Mouse (Mus musculus): ENCODE results near the gene Gm9903. TPM values are rescaled to one million over a fixed set of nuclear protein-coding genes. Genes with fewer than 3 reads are reported as not detected.

The Gm9903 gene
- polyA plus RNA-seq, 1 experiment from 2014 or later: 0.32 TPM

DNA sequence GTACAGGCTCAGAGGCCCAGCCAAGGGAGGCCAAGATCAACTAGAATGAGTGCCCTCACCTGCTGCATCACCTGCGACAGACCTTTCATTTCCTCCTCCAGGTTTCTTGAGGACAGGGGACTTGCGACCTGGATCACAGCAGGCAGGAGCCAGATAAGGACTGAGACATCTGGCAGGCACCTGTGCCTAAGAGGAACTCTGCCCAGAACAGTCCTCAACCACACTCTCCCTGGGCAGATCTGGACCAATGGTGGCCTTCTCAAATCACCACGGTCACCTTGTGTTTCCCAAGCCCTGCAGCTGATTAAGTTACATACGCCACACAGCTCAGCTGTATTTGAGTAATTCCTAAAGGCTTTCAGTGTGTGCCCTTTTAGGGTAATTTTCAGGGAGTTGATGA is 890 bp downstream of the Gm9903 start:
- peaks cover 15% of the 10 kb centered on the region; the same call in 1 of the 2 replicates for H3K4me1 ChIP-seq (ENCODE audit: control insufficient read depth, insufficient read depth, low read length)
- H3K9ac ChIP-seq (replicated peaks; ENCODE audit: low read depth, low read length): no peak overlapping the region
- no peak for ATAC-seq (ENCODE audit: insufficient number of reproducible peaks, insufficient read depth, low FRiP score, low read depth)
- H3K27ac ChIP-seq (ENCODE audit: low read length): peak overlapping the region; percentile 29; the same call in 1 of the 2 replicates
- peak overlapping the region; percentile 53 for H3K4me3 ChIP-seq (ENCODE audit: low read depth, low read length)
- no peaks in the 10 kb centered on the region for H3K36me3 ChIP-seq (ENCODE audit: control insufficient read depth, insufficient read depth, low read length)
- no peaks in the 10 kb centered on the region for H3K9me3 ChIP-seq (ENCODE audit: control insufficient read depth, low read depth, low read length)
- WGBS: 59% methylated on average over 4 of the region's 4 CpGs
- H3K27me3 ChIP-seq (ENCODE audit: control insufficient read depth, insufficient read depth, low read length): no peaks in the 10 kb centered on the region
- peak overlapping the region; percentile 64 for H3K4me2 ChIP-seq (replicated peaks; ENCODE audit: low read depth, low read length)

DNA sequence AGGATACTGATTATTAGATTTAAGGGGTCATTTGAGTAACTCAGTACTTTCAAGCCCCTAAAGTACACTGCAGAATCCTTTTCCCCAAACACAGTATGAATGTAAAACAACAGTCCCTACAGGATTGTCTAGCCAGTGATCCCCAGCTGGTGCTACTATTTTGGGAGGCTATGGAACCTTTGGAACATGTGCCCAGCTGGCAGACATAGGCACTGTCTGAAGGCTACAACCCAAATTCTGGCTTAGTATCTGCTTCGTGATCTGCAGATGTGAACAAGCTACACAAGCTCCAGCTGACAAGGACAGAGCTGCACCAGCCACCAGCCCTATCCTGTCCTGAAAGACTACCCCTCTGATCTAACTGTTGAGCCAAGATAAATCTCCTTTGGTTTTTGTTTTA is 2.8 kb downstream of the Gm9903 start:
- no peak for ATAC-seq (ENCODE audit: insufficient number of reproducible peaks, insufficient read depth, low FRiP score, low read depth)
- no peak overlapping the region for H3K9ac ChIP-seq (replicated peaks; ENCODE audit: low read depth, low read length)
- WGBS: 88% methylated on average over 1 of the region's 1 CpGs

DNA sequence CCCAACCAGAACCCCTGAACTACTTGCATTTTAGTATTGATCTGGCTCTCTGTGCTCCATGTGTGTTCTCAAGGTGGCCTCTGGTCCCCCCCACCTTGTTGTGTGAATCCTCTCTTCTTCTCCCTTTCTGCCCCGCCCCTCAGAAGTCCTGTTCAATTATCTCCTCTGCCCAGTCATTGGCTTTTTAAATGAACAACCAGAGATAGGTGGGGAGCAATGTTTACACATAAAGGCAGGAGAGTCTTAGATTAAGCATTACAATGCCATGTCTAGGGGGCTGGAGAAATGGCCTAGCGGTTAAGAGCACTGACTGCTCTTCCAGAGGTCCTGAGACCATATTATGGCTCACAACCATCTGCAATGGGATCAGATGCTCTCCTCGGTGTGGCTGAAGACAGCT is 5.6 kb downstream of the Gm9903 start:
- WGBS: 92% methylated on average over 3 of the region's 3 CpGs
- no peak overlapping the region for H3K27ac ChIP-seq (ENCODE audit: low read length)
- no peaks in the 10 kb centered on the region for H3K27me3 ChIP-seq (ENCODE audit: control insufficient read depth, insufficient read depth, low read length)
- H3K9me3 ChIP-seq (ENCODE audit: control insufficient read depth, low read depth, low read length): no peaks in the 10 kb centered on the region
- no peak overlapping the region for H3K4me3 ChIP-seq (ENCODE audit: low read depth, low read length)
- H3K9ac ChIP-seq (replicated peaks; ENCODE audit: low read depth, low read length): no peak overlapping the region
- no peak overlapping the region for H3K4me2 ChIP-seq (replicated peaks; ENCODE audit: low read depth, low read length)
- no peak for ATAC-seq (ENCODE audit: insufficient number of reproducible peaks, insufficient read depth, low FRiP score, low read depth)
- H3K4me1 ChIP-seq (ENCODE audit: control insufficient read depth, insufficient read depth, low read length): 0 out of 2 replicates have a peak, but pooled peaks cover 3% of the 10 kb centered on the region
- peaks cover 13% of the 10 kb centered on the region for H3K36me3 ChIP-seq (ENCODE audit: control insufficient read depth, insufficient read depth, low read length)

More for the DNA sequence above, 2.8 kb downstream of the Gm9903 start:
- Histone ChIP-seq H3K27me3 (ENCODE audit: control insufficient read depth, insufficient read depth, low read length) (no peaks in the 10 kb centered on the region), H3K36me3 (ENCODE audit: control insufficient read depth, insufficient read depth, low read length) (no peaks in the 10 kb centered on the region), H3K4me1 (ENCODE audit: control insufficient read depth, insufficient read depth, low read length) (peaks cover 15% of the 10 kb centered on the region; the same call in 1 of the 2 replicates), H3K27ac (ENCODE audit: low read length) (no peak overlapping the region), H3K9me3 (ENCODE audit: control insufficient read depth, low read depth, low read length) (no peaks in the 10 kb centered on the region), H3K4me2 (replicated peaks; ENCODE audit: low read depth, low read length) (no peak overlapping the region), H3K4me3 (ENCODE audit: low read depth, low read length) (no peak overlapping the region)

DNA sequence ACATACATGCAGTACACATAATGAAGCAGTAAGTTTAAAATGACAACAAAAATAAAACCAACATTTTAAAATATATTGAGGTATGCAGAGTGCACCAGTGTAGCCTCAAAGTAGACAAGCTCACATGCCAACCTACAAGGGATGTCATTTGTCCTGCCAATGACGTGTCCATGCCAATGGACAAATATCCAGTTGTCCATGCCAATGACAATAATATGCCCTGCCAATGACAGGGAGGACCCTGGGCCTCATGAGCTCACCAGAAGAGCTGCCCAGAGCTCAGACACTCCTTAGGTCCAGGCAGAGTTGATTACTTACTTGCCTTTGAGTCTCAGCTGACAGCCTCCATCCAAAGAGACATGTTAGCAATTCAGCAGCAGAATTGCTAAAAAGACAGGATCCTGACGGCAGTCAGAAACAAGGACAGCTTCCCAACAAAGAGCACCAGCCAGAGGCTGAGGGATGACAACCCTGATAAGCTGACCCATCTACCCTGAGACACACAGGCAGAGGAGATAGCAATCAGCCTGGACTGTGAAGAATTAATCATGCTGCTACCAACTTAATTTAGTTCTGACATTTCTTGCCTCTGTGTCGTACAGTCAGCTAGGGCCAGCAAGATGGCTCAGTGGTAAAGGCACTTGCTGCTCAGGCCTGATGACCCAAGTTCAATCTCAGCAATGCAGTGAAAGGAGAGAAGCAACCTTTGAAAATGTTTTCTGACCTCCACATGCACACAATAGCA is 8.1 kb downstream of the Gm9903 start:
- H3K4me1 ChIP-seq (ENCODE audit: control insufficient read depth, insufficient read depth, low read length): no peaks in the 10 kb centered on the region
- no peak overlapping the region for H3K27ac ChIP-seq (ENCODE audit: low read length)
- H3K4me2 ChIP-seq (replicated peaks; ENCODE audit: low read depth, low read length): no peak overlapping the region
- 70% methylated on average over 3 of the region's 3 CpGs for whole genome bisulfite sequencing
- H3K9ac ChIP-seq (replicated peaks; ENCODE audit: low read depth, low read length): no peak overlapping the region
- no peak for ATAC-seq (ENCODE audit: insufficient number of reproducible peaks, insufficient read depth, low FRiP score, low read depth)
- H3K4me3 ChIP-seq (ENCODE audit: low read depth, low read length): no peak overlapping the region
- no peaks in the 10 kb centered on the region for H3K9me3 ChIP-seq (ENCODE audit: control insufficient read depth, low read depth, low read length)
- H3K36me3 ChIP-seq (ENCODE audit: control insufficient read depth, insufficient read depth, low read length): peaks cover 35% of the 10 kb centered on the region
- no peaks in the 10 kb centered on the region for H3K27me3 ChIP-seq (ENCODE audit: control insufficient read depth, insufficient read depth, low read length)

DNA sequence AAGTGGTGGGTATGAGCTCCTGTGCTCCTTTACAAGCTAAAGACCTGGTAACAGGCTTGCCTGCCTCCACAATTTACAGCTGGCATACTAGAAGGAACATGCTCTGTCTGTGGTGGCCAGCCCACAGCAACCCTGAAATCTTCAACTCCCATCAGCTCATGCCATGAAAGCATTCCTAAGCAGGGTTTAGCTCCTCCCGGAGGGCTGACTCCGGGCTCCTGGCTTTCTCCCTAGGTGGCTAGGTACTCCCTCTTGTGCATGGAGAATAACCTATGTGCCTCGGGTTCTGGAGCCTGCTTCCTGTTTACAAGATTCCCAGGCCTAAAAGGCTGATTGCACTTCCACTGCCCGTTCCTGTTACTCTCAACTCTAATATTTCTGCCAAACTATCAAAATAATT is 9.1 kb downstream of the Gm9903 start:
- no peaks in the 10 kb centered on the region for H3K9me3 ChIP-seq (ENCODE audit: control insufficient read depth, low read depth, low read length)
- H3K27me3 ChIP-seq (ENCODE audit: control insufficient read depth, insufficient read depth, low read length): no peaks in the 10 kb centered on the region
- H3K4me2 ChIP-seq (replicated peaks; ENCODE audit: low read depth, low read length): no peak overlapping the region
- H3K27ac ChIP-seq (ENCODE audit: low read length): no peak overlapping the region
- no peak for ATAC-seq (ENCODE audit: insufficient number of reproducible peaks, insufficient read depth, low FRiP score, low read depth)
- H3K4me3 ChIP-seq (ENCODE audit: low read depth, low read length): no peak overlapping the region
- 54% methylated on average over 4 of the region's 4 CpGs for WGBS
- H3K4me1 ChIP-seq (ENCODE audit: control insufficient read depth, insufficient read depth, low read length): no peaks in the 10 kb centered on the region
- peaks cover 44% of the 10 kb centered on the region for H3K36me3 ChIP-seq (ENCODE audit: control insufficient read depth, insufficient read depth, low read length)
- H3K9ac ChIP-seq (replicated peaks; ENCODE audit: low read depth, low read length): no peak overlapping the region

GRCm38 (mm10) chr5:33640652-33641051 is 10.9 kb downstream of the Gm9903 start:
- Histone ChIP-seq H3K4me3 (ENCODE audit: low read depth, low read length) (no peak overlapping the region), H3K9me3 (ENCODE audit: control insufficient read depth, low read depth, low read length) (no peaks in the 10 kb centered on the region), H3K9ac (replicated peaks; ENCODE audit: low read depth, low read length) (no peak overlapping the region), H3K27ac (ENCODE audit: low read length) (no peak overlapping the region), H3K4me1 (ENCODE audit: control insufficient read depth, insufficient read depth, low read length) (no peaks in the 10 kb centered on the region), H3K36me3 (ENCODE audit: control insufficient read depth, insufficient read depth, low read length) (peaks cover 58% of the 10 kb centered on the region), H3K27me3 (ENCODE audit: control insufficient read depth, insufficient read depth, low read length) (no peaks in the 10 kb centered on the region), H3K4me2 (replicated peaks; ENCODE audit: low read depth, low read length) (no peak overlapping the region)
- no peak for ATAC-seq (ENCODE audit: insufficient number of reproducible peaks, insufficient read depth, low FRiP score, low read depth)
- WGBS: 31% methylated on average over 3 of the region's 3 CpGs

DNA sequence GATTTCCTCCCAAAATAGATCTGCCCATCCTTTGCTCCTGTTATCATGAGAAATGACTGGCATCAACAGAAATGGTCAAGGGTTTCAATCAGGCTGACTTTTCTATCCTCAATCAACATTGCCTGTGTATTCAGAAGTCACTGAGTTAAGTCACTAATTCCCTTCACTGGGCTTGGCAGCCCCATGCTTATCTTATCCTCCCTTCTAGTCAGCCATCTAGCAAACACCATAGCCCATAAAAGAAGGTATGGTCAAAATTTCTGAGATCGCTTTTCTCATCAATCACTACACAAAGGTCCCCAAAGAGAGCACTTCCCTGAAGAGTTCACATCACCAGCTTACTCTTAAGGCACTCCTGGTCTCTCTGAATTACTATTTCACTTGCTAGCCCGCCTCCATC is 21.3 kb downstream of the Gm9903 start:
- no peaks in the 10 kb centered on the region for H3K27me3 ChIP-seq (ENCODE audit: control insufficient read depth, insufficient read depth, low read length)
- WGBS: 7% methylated on average over 2 of the region's 2 CpGs
- peaks cover 13% of the 10 kb centered on the region; the same call in 1 of the 2 replicates for H3K4me1 ChIP-seq (ENCODE audit: control insufficient read depth, insufficient read depth, low read length)
- H3K9me3 ChIP-seq (ENCODE audit: control insufficient read depth, low read depth, low read length): no peaks in the 10 kb centered on the region
- H3K4me3 ChIP-seq (ENCODE audit: low read depth, low read length): peak overlapping the region; percentile 67
- peak overlapping the region; percentile 56 for H3K9ac ChIP-seq (replicated peaks; ENCODE audit: low read depth, low read length)
- ATAC-seq (ENCODE audit: insufficient number of reproducible peaks, insufficient read depth, low FRiP score, low read depth): no peak
- peak overlapping the region; percentile 88 for H3K4me2 ChIP-seq (replicated peaks; ENCODE audit: low read depth, low read length)
- no peak overlapping the region; the same call in 1 of the 2 replicates for H3K27ac ChIP-seq (ENCODE audit: low read length)
- peaks cover 45% of the 10 kb centered on the region for H3K36me3 ChIP-seq (ENCODE audit: control insufficient read depth, insufficient read depth, low read length)

GRCm38 (mm10) chr5:33651541-33651920 is 21.8 kb downstream of the Gm9903 start:
- H3K4me1 ChIP-seq (ENCODE audit: control insufficient read depth, insufficient read depth, low read length): peaks cover 16% of the 10 kb centered on the region
- H3K27me3 ChIP-seq (ENCODE audit: control insufficient read depth, insufficient read depth, low read length): no peaks in the 10 kb centered on the region
- no peak; the same call in 1 of the 2 replicates for ATAC-seq (ENCODE audit: insufficient number of reproducible peaks, insufficient read depth, low FRiP score, low read depth)
- H3K4me3 ChIP-seq (ENCODE audit: low read depth, low read length): peak overlapping the region; percentile 67
- H3K27ac ChIP-seq (ENCODE audit: low read length): peak overlapping the region; percentile 95
- peaks cover 40% of the 10 kb centered on the region for H3K36me3 ChIP-seq (ENCODE audit: control insufficient read depth, insufficient read depth, low read length)
- H3K4me2 ChIP-seq (replicated peaks; ENCODE audit: low read depth, low read length): peak overlapping the region; percentile 88
- peak overlapping the region; percentile 56 for H3K9ac ChIP-seq (replicated peaks; ENCODE audit: low read depth, low read length)
- 0% methylated on average over 11 of the region's 11 CpGs for WGBS
- H3K9me3 ChIP-seq (ENCODE audit: control insufficient read depth, low read depth, low read length): no peaks in the 10 kb centered on the region

Measured in stomach, embryonic 14.5 days (tissue).